Mouse (Mus musculus) lung, postnatal 4 days (tissue): ENCODE measurements around the gene Clpx.
A peak's percentile ranks its signal among the peaks of the same experiment; 100 is the strongest.

ENCODE experiments used
- DNase-seq, 2 experiments: peaks; one replicate each; pipeline ENCODE4 v3.0.0; 2021

Gene Clpx

GRCm38 (mm10) chr9:65347112-65347850 is 53.2 kb downstream of the Clpx start:
- no peak for DNase-seq

- DNase-seq, result no peak
Measured at GRCm38 (mm10) chr9:65353251-65353650, 59.2 kb downstream of the Clpx start.

GRCm38 (mm10) chr9:65356561-65356960 is 62.5 kb downstream of the Clpx start:
- DNase-seq, result no peak

- DNase-seq, result no peak
Measured at GRCm38 (mm10) chr9:65356971-65357370, 62.9 kb downstream of the Clpx start.

GRCm38 (mm10) chr9:65358956-65359480 is 65.0 kb downstream of the Clpx start:
- no peak for DNase-seq

GRCm38 (mm10) chr9:65360641-65361448 is 66.8 kb downstream of the Clpx start, which contains the start of gene Ubap1l:
Gene Ubap1l, plus strand, starts transcription at chr9:65361041.
- no peak for DNase-seq

GRCm38 (mm10) chr9:65363684-65364083 is 69.6 kb downstream of the Clpx start:
- no peak for DNase-seq

- no peak for DNase-seq
Measured at GRCm38 (mm10) chr9:65365721-65366120, 71.7 kb downstream of the Clpx start.

- DNase-seq, result no peak
Measured at GRCm38 (mm10) chr9:65371756-65372155, 77.7 kb downstream of the Clpx start.

GRCm38 (mm10) chr9:65372449-65372848 is 78.4 kb downstream of the Clpx start:
- DNase-seq, result peak in 1 of 2 experiments; percentile 58

GRCm38 (mm10) chr9:65374468-65375162 is 80.6 kb downstream of the Clpx start:
- DNase-seq, result no peak

- DNase-seq, result peak in 1 of 2 experiments; percentile 71
Measured at GRCm38 (mm10) chr9:65375163-65375934, 81.3 kb downstream of the Clpx start.
